Mouse (Mus musculus): Measurements from ENCODE around the gene Kif3b. TPM values are rescaled to one million over a fixed set of nuclear protein-coding genes. Genes with fewer than 3 reads are reported as not detected.

The Kif3b gene
- polyA plus RNA-seq, 1 experiment: 27.1 TPM

- no peak for TF ChIP-seq CTCF (IDR thresholded peaks at IDR 0.05; ENCODE audit: borderline replicate concordance, insufficient read depth, low read depth, low read length)
- no peak for TF ChIP-seq POLR2A (IDR thresholded peaks at IDR 0.05; ENCODE audit: borderline replicate concordance, insufficient read depth, low read length)
- 89% methylated on average over 6 of the region's 6 CpGs for WGBS
- H3K27ac ChIP-seq (ENCODE audit: insufficient read depth, low read length): no peak overlapping the region
- H3K27me3 ChIP-seq (ENCODE audit: control insufficient read depth, insufficient read depth, low read length): no peaks in the 10 kb centered on the region
- H3K4me1 ChIP-seq (ENCODE audit: control insufficient read depth, insufficient read depth, low read length): no peaks in the 10 kb centered on the region; the same call in 1 of the 2 replicates
- H3K4me3 ChIP-seq (replicated peaks; ENCODE audit: insufficient read depth, low read depth, low read length): no peak overlapping the region
- DNase-seq: no peak
Measured at GRCm38 (mm10) chr2:153342166-153342565, 51.0 kb downstream of the Kif3b start.

- Histone ChIP-seq H3K27me3 (ENCODE audit: control insufficient read depth, insufficient read depth, low read length) (no peaks in the 10 kb centered on the region), H3K4me1 (ENCODE audit: control insufficient read depth, insufficient read depth, low read length) (no peaks in the 10 kb centered on the region; the same call in 1 of the 2 replicates), H3K4me3 (replicated peaks; ENCODE audit: insufficient read depth, low read depth, low read length) (no peak overlapping the region), H3K27ac (ENCODE audit: insufficient read depth, low read length) (no peak overlapping the region)
- TF ChIP-seq CTCF (IDR thresholded peaks at IDR 0.05; ENCODE audit: borderline replicate concordance, insufficient read depth, low read depth, low read length) (no peak), POLR2A (IDR thresholded peaks at IDR 0.05; ENCODE audit: borderline replicate concordance, insufficient read depth, low read length) (no peak)
- 86% methylated on average over 3 of the region's 3 CpGs for WGBS
- DNase-seq: no peak
Measured at GRCm38 (mm10) chr2:153342602-153343001, 51.4 kb downstream of the Kif3b start.

- no peak for DNase-seq
- no peak overlapping the region for H3K4me3 ChIP-seq (replicated peaks; ENCODE audit: insufficient read depth, low read depth, low read length)
- TF ChIP-seq POLR2A (IDR thresholded peaks at IDR 0.05; ENCODE audit: borderline replicate concordance, insufficient read depth, low read length): no peak
- TF ChIP-seq CTCF (IDR thresholded peaks at IDR 0.05; ENCODE audit: borderline replicate concordance, insufficient read depth, low read depth, low read length): no peak
- no peak overlapping the region for H3K27ac ChIP-seq (ENCODE audit: insufficient read depth, low read length)
- no peaks in the 10 kb centered on the region for H3K27me3 ChIP-seq (ENCODE audit: control insufficient read depth, insufficient read depth, low read length)
- no peaks in the 10 kb centered on the region; the same call in 1 of the 2 replicates for H3K4me1 ChIP-seq (ENCODE audit: control insufficient read depth, insufficient read depth, low read length)
Measured at GRCm38 (mm10) chr2:153343191-153343590, 52.0 kb downstream of the Kif3b start.

GRCm38 (mm10) chr2:153345071-153345453, 53.8 kb downstream of the Kif3b start:
- Histone ChIP-seq H3K4me1 (ENCODE audit: control insufficient read depth, insufficient read depth, low read length) (no peaks in the 10 kb centered on the region; the same call in 1 of the 2 replicates), H3K4me3 (replicated peaks; ENCODE audit: insufficient read depth, low read depth, low read length) (peak overlapping the region; percentile 91), H3K27me3 (ENCODE audit: control insufficient read depth, insufficient read depth, low read length) (no peaks in the 10 kb centered on the region), H3K27ac (ENCODE audit: insufficient read depth, low read length) (peak overlapping the region; percentile 54; the same call in 1 of the 2 replicates)
- TF ChIP-seq POLR2A (IDR thresholded peaks at IDR 0.05; ENCODE audit: borderline replicate concordance, insufficient read depth, low read length) (no peak), CTCF (IDR thresholded peaks at IDR 0.05; ENCODE audit: borderline replicate concordance, insufficient read depth, low read depth, low read length) (no peak)
- WGBS: 2% methylated on average over 11 of the region's 11 CpGs
- no peak for DNase-seq

GRCm38 (mm10) chr2:153345454-153346220, 54.4 kb downstream of the Kif3b start, which contains the start of gene Asxl1:
Gene Asxl1 (plus strand): TSS chr2:153345829.
- peak within 1 kb of the TSS; percentile 91 for H3K4me3 ChIP-seq (replicated peaks; ENCODE audit: insufficient read depth, low read depth, low read length)
- no peaks in the 10 kb centered on the region for H3K27me3 ChIP-seq (ENCODE audit: control insufficient read depth, insufficient read depth, low read length)
- H3K27ac ChIP-seq (ENCODE audit: insufficient read depth, low read length): peak within 1 kb of the TSS; percentile 54
- TF ChIP-seq POLR2A (IDR thresholded peaks at IDR 0.05; ENCODE audit: borderline replicate concordance, insufficient read depth, low read length) (peak; percentile 31; the same call in 1 of the 2 replicates), CTCF (IDR thresholded peaks at IDR 0.05; ENCODE audit: borderline replicate concordance, insufficient read depth, low read depth, low read length) (no peak)
- under 1% methylated on average over 77 of the region's 79 CpGs for WGBS
- peak; percentile 94 to 96 for DNase-seq
- peaks cover 3% of the 10 kb centered on the region; the same call in 1 of the 2 replicates for H3K4me1 ChIP-seq (ENCODE audit: control insufficient read depth, insufficient read depth, low read length)

GRCm38 (mm10) chr2:153346221-153347182, 55.3 kb downstream of the Kif3b start:
- Histone ChIP-seq H3K4me3 (replicated peaks; ENCODE audit: insufficient read depth, low read depth, low read length) (peak overlapping the region; percentile 91), H3K27me3 (ENCODE audit: control insufficient read depth, insufficient read depth, low read length) (no peaks in the 10 kb centered on the region), H3K27ac (ENCODE audit: insufficient read depth, low read length) (no peak overlapping the region), H3K4me1 (ENCODE audit: control insufficient read depth, insufficient read depth, low read length) (peaks cover 6% of the 10 kb centered on the region; the same call in 1 of the 2 replicates)
- TF ChIP-seq POLR2A (IDR thresholded peaks at IDR 0.05; ENCODE audit: borderline replicate concordance, insufficient read depth, low read length) (no peak), CTCF (IDR thresholded peaks at IDR 0.05; ENCODE audit: borderline replicate concordance, insufficient read depth, low read depth, low read length) (no peak)
- WGBS: under 1% methylated on average over 68 of the region's 76 CpGs
- DNase-seq: peak; percentile 51 to 61

GRCm38 (mm10) chr2:153347183-153347781, 56.1 kb downstream of the Kif3b start:
- TF ChIP-seq POLR2A (IDR thresholded peaks at IDR 0.05; ENCODE audit: borderline replicate concordance, insufficient read depth, low read length): no peak
- TF ChIP-seq CTCF (IDR thresholded peaks at IDR 0.05; ENCODE audit: borderline replicate concordance, insufficient read depth, low read depth, low read length): no peak
- Histone ChIP-seq H3K4me1 (ENCODE audit: control insufficient read depth, insufficient read depth, low read length) (peaks cover 6% of the 10 kb centered on the region; the same call in 1 of the 2 replicates), H3K27ac (ENCODE audit: insufficient read depth, low read length) (no peak overlapping the region), H3K27me3 (ENCODE audit: control insufficient read depth, insufficient read depth, low read length) (no peaks in the 10 kb centered on the region), H3K4me3 (replicated peaks; ENCODE audit: insufficient read depth, low read depth, low read length) (peak overlapping the region; percentile 91)
- 6% methylated on average over 9 of the region's 9 CpGs for WGBS
- no peak for DNase-seq

Measured in cerebellum, adult 2 months (tissue).